Mouse (Mus musculus): ENCODE measurements around the gene Vash1. TPM values are rescaled to one million over a fixed set of nuclear protein-coding genes. Genes with fewer than 3 reads are reported as not detected.
A peak's percentile ranks its signal among the peaks of the same experiment; 100 is the strongest.

The Vash1 gene
- polyA plus RNA-seq, 1 experiment: not detected

DNA sequence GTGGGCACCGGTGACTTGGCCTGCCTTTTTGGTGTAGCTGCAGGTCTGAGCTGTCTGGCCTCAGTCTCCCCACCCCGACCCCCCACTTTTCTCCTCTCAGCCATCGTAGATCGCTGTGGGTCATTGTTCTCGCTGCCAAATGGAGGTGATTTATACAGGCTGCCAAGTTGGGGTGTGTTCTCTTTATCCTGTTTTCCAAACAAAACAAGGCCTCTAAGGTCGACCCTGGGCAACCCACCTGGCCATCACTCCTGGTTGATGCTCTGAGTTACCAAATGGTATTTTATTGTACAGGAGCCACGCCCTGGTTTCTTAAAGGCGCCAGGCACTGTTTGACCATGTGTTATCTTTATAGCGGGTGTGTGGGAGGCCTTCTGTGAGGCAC lies 1.0 kb downstream of the Vash1 start:
- Histone ChIP-seq H3K27ac (ENCODE audit: insufficient read depth, low read depth, low read length) (peak overlapping the region; percentile 89), H3K4me3 (ENCODE audit: insufficient read depth, low read depth, low read length) (peak overlapping the region; percentile 78), H3K4me1 (ENCODE audit: control insufficient read depth, insufficient read depth, low read length) (peaks cover 27% of the 10 kb centered on the region)
- WGBS: 2% methylated on average over 9 of the region's 9 CpGs
- TF ChIP-seq CTCF (IDR thresholded peaks at IDR 0.05; ENCODE audit: insufficient read depth, low read depth, low read length) (no peak), POLR2A (IDR thresholded peaks at IDR 0.05; ENCODE audit: insufficient read depth, low read depth, low read length) (no peak)

DNA sequence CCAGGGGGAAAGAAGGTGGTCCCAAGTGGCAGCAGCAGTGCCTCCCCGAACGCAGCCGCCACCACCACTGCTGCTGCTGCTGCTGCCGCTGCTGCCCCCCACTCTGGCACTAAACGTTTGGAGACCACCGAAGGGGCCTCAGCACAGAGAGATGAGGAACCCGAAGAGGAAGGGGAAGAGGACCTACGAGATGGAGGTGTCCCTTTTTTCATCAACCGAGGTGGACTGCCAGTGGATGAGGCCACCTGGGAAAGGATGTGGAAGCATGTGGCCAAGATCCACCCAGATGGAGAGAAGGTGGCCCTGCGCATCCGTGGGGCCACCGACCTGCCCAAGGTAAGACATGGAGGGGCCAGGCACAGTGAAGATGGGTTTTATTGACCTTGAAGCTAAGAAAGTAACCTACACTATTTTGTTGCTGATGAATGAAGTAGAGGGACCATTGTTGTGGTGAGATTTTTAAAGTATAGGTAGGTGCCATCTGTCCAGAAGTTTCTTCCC lies 1.5 kb downstream of the Vash1 start:
- 6% methylated on average over 12 of the region's 12 CpGs for WGBS

DNA sequence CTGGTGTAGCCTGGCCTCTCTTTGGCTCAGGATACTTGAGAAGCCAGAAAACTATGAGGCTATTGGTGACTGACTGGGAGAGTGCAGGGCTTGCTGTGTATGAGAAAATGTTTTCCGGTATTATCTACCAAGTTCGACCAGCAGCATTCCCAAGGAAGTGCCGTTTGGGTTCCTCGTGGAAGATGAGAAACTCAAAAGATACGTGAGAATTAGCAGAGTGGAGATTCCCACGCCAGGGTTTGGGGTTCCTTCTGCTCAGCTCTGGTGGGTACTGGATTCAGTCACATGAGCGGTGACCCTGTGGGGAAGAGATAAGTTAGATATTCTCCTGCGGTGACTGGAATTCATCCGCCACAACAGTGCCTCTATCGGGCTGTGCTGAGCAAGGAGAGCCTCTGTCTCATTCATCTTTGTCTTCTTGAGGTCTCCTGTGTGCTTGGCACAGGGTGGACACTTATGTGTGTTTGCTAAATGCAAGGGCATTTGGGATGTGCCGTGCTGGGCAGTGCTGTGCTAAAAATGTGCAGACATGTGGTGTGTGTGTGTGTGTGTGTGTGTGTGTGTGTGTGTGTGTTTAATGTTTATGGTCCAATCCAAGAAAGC lies 2.2 kb downstream of the Vash1 start:
- Histone ChIP-seq H3K27ac (ENCODE audit: insufficient read depth, low read depth, low read length) (peak overlapping the region; percentile 85), H3K4me1 (ENCODE audit: control insufficient read depth, insufficient read depth, low read length) (peaks cover 35% of the 10 kb centered on the region)
- 4% methylated on average over 11 of the region's 11 CpGs for WGBS

More for the DNA sequence above, 1.5 kb downstream of the Vash1 start:
- TF ChIP-seq POLR2A (IDR thresholded peaks at IDR 0.05; ENCODE audit: insufficient read depth, low read depth, low read length) (0 out of 2 replicates have a peak, but pooled peaks have one; percentile 31), CTCF (IDR thresholded peaks at IDR 0.05; ENCODE audit: insufficient read depth, low read depth, low read length) (no peak)
- H3K27ac ChIP-seq (ENCODE audit: insufficient read depth, low read depth, low read length): peak overlapping the region; percentile 85
- H3K4me3 ChIP-seq (ENCODE audit: insufficient read depth, low read depth, low read length): peak overlapping the region; percentile 78
- peaks cover 30% of the 10 kb centered on the region for H3K4me1 ChIP-seq (ENCODE audit: control insufficient read depth, insufficient read depth, low read length)

DNA sequence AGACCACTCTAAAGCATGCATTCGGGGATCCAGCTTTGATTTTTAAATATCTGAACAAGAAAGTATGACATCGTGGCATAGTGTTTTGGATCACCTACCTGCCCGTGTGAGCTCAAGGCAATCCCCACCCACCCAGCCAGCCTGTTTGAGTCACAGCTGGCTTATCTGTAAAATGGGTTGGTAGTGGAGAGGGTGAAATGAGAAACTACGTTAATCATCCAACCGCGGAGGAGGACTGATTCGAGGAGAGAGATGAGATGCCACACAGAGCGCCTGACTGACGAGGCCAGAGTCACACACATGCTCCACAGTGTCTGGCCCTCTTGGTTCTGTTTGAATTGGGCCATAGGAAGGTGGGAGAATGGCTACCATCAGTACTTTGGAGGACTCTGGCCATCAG lies 3.1 kb downstream of the Vash1 start:
- H3K4me3 ChIP-seq (ENCODE audit: insufficient read depth, low read depth, low read length): peak overlapping the region; percentile 52
- 0 out of 2 replicates have a peak overlapping the region, but pooled peaks have one; percentile 25 for H3K27ac ChIP-seq (ENCODE audit: insufficient read depth, low read depth, low read length)
- TF ChIP-seq CTCF (IDR thresholded peaks at IDR 0.05; ENCODE audit: insufficient read depth, low read depth, low read length): no peak
- TF ChIP-seq POLR2A (IDR thresholded peaks at IDR 0.05; ENCODE audit: insufficient read depth, low read depth, low read length): no peak
- 35% methylated on average over 9 of the region's 9 CpGs for WGBS
- H3K4me1 ChIP-seq (ENCODE audit: control insufficient read depth, insufficient read depth, low read length): peaks cover 39% of the 10 kb centered on the region

More for the DNA sequence above, 2.2 kb downstream of the Vash1 start:
- H3K4me3 ChIP-seq (ENCODE audit: insufficient read depth, low read depth, low read length): peak overlapping the region; percentile 78
- TF ChIP-seq POLR2A (IDR thresholded peaks at IDR 0.05; ENCODE audit: insufficient read depth, low read depth, low read length) (no peak), CTCF (IDR thresholded peaks at IDR 0.05; ENCODE audit: insufficient read depth, low read depth, low read length) (no peak)

DNA sequence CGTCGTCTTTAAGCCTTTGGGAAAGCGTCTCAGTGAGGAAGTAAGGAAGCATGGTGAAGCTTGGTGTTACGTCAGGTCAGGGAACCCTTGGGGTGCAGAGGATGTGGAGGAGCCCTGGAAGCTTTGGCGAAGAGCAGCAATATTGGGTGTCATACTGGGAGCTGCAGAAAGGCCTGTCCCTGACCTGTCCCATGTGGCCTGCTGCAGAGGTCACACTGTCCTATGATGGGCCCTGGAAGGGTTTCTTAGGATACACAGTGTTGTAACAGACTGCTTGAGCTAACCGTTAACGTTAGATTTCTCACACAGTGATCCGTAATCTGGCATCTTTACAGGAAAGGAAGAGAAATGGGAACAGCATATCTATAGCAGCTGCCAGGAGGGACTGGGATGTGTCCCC lies 3.7 kb downstream of the Vash1 start:
- H3K27ac ChIP-seq (ENCODE audit: insufficient read depth, low read depth, low read length): no peak overlapping the region
- peak overlapping the region; percentile 52 for H3K4me3 ChIP-seq (ENCODE audit: insufficient read depth, low read depth, low read length)
- 22% methylated on average over 8 of the region's 8 CpGs for WGBS
- TF ChIP-seq POLR2A (IDR thresholded peaks at IDR 0.05; ENCODE audit: insufficient read depth, low read depth, low read length) (no peak), CTCF (IDR thresholded peaks at IDR 0.05; ENCODE audit: insufficient read depth, low read depth, low read length) (no peak)
- H3K4me1 ChIP-seq (ENCODE audit: control insufficient read depth, insufficient read depth, low read length): peaks cover 42% of the 10 kb centered on the region

DNA sequence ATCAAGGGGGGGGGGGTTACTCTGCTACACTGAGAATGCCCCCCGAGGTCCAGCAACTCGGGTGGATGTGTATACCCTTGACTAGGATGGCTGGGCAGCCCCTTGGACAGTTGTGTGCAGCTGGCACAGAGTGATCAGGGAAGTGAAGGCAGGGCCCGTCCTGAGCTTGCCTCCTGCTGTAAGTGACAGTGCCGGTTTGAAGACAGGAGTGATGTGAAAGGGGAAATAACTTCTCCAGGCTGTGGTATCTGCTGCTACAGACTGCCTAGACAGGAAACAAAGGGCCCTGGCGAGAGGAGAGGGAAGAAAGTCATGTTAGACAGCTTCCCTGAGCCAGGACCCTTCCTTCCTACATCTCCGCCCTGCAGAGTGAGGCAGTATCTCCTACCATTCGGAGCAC lies 5.2 kb downstream of the Vash1 start:
- WGBS: 58% methylated on average over 7 of the region's 7 CpGs
- Histone ChIP-seq H3K4me3 (ENCODE audit: insufficient read depth, low read depth, low read length) (no peak overlapping the region), H3K27ac (ENCODE audit: insufficient read depth, low read depth, low read length) (no peak overlapping the region)

DNA sequence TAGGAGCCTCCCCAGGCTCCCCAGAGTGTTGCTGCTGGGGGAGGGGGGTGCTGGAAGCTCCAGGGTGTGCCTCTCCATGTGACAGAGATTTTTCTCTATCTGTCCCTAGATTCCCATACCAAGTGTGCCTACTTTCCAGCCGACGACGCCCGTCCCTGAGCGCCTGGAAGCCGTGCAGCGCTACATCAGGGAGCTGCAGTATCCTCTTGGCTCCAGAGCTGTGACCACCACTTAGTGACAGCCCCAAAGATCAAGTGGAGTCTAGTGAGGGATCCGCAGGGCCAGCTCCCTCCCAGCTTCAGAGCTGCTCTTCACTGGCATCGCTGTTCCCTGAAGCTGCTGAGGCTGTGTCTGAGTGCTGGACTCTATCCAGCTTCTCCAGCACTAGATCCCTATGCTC lies 6.8 kb downstream of the Vash1 start:
- no peak for TF ChIP-seq CTCF (IDR thresholded peaks at IDR 0.05; ENCODE audit: insufficient read depth, low read depth, low read length)
- no peak for TF ChIP-seq POLR2A (IDR thresholded peaks at IDR 0.05; ENCODE audit: insufficient read depth, low read depth, low read length)
- H3K4me1 ChIP-seq (ENCODE audit: control insufficient read depth, insufficient read depth, low read length): peaks cover 68% of the 10 kb centered on the region
- 30% methylated on average over 9 of the region's 9 CpGs for WGBS
- H3K27ac ChIP-seq (ENCODE audit: insufficient read depth, low read depth, low read length): peak overlapping the region; percentile 30; the same call in 1 of the 2 replicates
- no peak overlapping the region for H3K4me3 ChIP-seq (ENCODE audit: insufficient read depth, low read depth, low read length)

More for the DNA sequence above, 5.2 kb downstream of the Vash1 start:
- H3K4me1 ChIP-seq (ENCODE audit: control insufficient read depth, insufficient read depth, low read length): peaks cover 53% of the 10 kb centered on the region
- TF ChIP-seq POLR2A (IDR thresholded peaks at IDR 0.05; ENCODE audit: insufficient read depth, low read depth, low read length): no peak
- no peak for TF ChIP-seq CTCF (IDR thresholded peaks at IDR 0.05; ENCODE audit: insufficient read depth, low read depth, low read length)

DNA sequence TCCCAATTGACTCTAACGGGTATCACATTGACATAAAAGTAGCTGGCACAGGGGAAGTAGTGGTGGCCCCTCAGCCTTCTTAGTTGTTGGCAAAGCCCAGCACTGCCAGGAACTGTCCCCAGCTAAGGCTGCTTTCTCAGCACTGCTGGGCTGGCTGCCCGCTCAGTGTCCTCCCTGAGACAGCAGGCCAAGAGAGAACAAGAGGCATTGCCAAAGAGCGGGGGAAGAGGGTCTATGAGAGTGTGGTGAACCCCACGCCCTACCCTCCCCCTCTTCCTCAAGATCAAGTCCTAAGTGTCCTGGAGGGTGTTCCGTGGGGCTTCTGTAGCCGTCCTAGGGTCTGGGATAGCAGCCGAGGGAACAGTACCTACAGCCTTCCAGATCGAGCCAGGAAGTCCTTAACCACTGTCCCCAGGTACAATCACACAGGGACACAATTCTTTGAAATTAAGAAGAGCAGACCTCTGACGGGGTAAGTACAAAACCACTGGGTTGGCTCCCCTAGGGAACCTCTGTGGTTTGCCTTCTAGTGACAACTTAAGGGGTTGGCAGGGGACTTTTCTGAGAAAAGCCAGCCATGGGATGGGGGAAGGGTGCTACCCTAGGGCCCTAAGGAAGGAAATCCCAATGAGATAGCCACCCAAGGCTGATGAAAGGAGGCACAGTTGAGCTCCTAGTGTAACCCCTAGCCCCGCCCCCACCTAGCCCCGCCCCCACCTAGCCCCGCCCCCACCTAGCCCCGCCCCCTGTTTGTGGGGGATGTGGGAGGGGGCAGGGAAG lies 8.2 kb downstream of the Vash1 start:
- H3K27ac ChIP-seq (ENCODE audit: insufficient read depth, low read depth, low read length): no peak overlapping the region
- H3K4me1 ChIP-seq (ENCODE audit: control insufficient read depth, insufficient read depth, low read length): peaks cover 81% of the 10 kb centered on the region
- no peak overlapping the region for H3K4me3 ChIP-seq (ENCODE audit: insufficient read depth, low read depth, low read length)
- WGBS: 47% methylated on average over 12 of the region's 13 CpGs
- no peak for TF ChIP-seq CTCF (IDR thresholded peaks at IDR 0.05; ENCODE audit: insufficient read depth, low read depth, low read length)
- TF ChIP-seq POLR2A (IDR thresholded peaks at IDR 0.05; ENCODE audit: insufficient read depth, low read depth, low read length): no peak

DNA sequence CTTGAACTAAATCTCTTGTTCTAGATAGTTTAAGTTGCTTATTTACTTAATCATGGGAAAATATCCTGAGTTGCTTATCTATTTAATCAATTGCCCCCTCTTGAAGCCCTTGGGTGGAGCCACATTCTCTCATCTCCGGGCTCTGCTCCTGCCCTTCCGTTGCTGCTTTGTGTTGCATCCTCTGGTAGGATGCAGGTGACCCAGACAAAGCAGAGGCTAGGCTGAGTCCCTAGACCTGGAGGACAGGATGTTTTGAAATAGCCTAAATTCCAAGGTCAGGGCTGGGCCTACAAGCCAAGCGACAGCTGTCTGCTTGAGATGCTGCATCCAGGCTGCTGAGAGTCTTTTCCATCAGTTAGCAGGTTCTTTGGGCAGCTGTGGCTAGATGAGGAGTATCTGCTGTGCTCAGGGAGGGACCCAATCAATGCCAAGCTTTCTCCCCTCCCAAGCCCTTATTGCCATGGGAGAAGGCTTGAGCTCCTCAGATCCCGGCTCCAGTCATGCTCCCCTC lies 9.0 kb downstream of the Vash1 start:
- WGBS: 78% methylated on average over 4 of the region's 4 CpGs
- H3K4me3 ChIP-seq (ENCODE audit: insufficient read depth, low read depth, low read length): no peak overlapping the region
- no peak overlapping the region for H3K27ac ChIP-seq (ENCODE audit: insufficient read depth, low read depth, low read length)
- TF ChIP-seq POLR2A (IDR thresholded peaks at IDR 0.05; ENCODE audit: insufficient read depth, low read depth, low read length) (no peak), CTCF (IDR thresholded peaks at IDR 0.05; ENCODE audit: insufficient read depth, low read depth, low read length) (no peak)
- H3K4me1 ChIP-seq (ENCODE audit: control insufficient read depth, insufficient read depth, low read length): peaks cover 81% of the 10 kb centered on the region

Data from olfactory bulb, adult 2 months (tissue).